Mouse (Mus musculus) kidney, adult 2 months (tissue): ENCODE data around the gene Dazap2. TPM values are rescaled to one million over a fixed set of nuclear protein-coding genes. Genes with fewer than 3 reads are reported as not detected.
"Not testable (repeated sequence)": the region's sequence is repeated elsewhere in the genome, so short reads cannot be mapped to it uniquely, and the experiment has no call there.

Experiments used
- DNase-seq: peaks from one replicate; pipeline ENCODE4 v3.0.0; 2021
- H3K27ac ChIP-seq: fragments of 200-500 bp; 2 replicates; pipeline ENCODE4 v1.5.1; 2012; ENCODE audit warnings: low read depth, low read length, control low read depth, inconsistent platforms; ENCODE audit not compliant: insufficient read depth
- H3K27me3 ChIP-seq: fragments of 200-500 bp; replicated peaks from 2 replicates; pipeline ENCODE4 v1.6.1; 2012; ENCODE audit warnings: mild to moderate bottlenecking, moderate library complexity, low read length, inconsistent platforms; ENCODE audit not compliant: control insufficient read depth, insufficient read depth
- H3K36me3 ChIP-seq: fragments of 200-500 bp; 2 replicates; pipeline ENCODE4 v1.6.1; 2012; ENCODE audit warnings: mild to moderate bottlenecking, moderate library complexity, low read length, inconsistent platforms; ENCODE audit not compliant: control insufficient read depth, insufficient read depth
- H3K4me1 ChIP-seq: fragments of 200-500 bp; 2 replicates; pipeline ENCODE4 v1.6.1; 2011; ENCODE audit warnings: low read length; ENCODE audit not compliant: control insufficient read depth, insufficient read depth
- H3K4me3 ChIP-seq: fragments of 200-500 bp; 2 replicates; pipeline ENCODE4 v1.5.1; 2011; ENCODE audit warnings: mild to moderate bottlenecking, low read depth, low read length, control low read depth; ENCODE audit not compliant: insufficient read depth
- CTCF ChIP-seq: fragments of 200-500 bp; conservative IDR thresholded peaks from 2 replicates; pipeline ENCODE4 v1.5.1; 2011; ENCODE audit warnings: low read depth, mild to moderate bottlenecking, control low read depth, low read length, moderate library complexity, mixed read lengths; ENCODE audit not compliant: insufficient read depth, insufficient read length
- POLR2A ChIP-seq: fragments of 200-500 bp; IDR thresholded peaks from one replicate; pipeline ENCODE4 v1.6.1; 2011; ENCODE audit warnings: low read depth, low read length, control low read depth
- WGBS: fragments of 180-500 bp; shearing (Covaris S2); methylation state at CpG from one replicate; pipeline ENCODE4 v1.1.7; 2018; 5-methylcytosine and 5-hydroxymethylcytosine counted together
- polyA plus RNA-seq: library from polyadenylated mRNA; depleted of rRNA; stranded (reverse); fragments of >200 nt; gene quantifications from 2 replicates; pipeline ENCODE4 v1.2.3, GENCODE M21; 2012

Dazap2 gene
- polyA plus RNA-seq, 1 experiment = 578 TPM

DNA sequence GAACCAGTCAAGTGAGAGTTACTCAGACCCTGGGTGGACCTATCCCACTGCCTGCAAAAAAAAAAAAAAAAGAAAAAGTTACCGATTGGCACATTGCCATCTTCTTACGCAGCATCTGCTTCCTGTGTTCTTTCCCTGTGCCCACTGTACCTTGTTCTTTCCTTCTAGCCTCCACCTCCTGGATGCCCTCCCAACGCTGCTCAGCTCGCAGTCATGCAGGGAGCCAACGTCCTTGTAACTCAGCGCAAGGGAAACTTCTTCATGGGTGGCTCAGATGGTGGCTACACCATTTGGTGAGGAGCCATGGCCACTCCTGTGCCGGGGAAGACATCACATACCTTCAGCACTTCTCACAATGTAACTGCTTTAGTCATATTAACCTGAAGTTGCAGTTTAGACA is 4.1 kb downstream of the Dazap2 start:
- Histone ChIP-seq H3K36me3 (peaks cover 9% of the 10 kb centered on the region), H3K27me3 (no peaks in the 10 kb centered on the region), H3K4me3 (no peak overlapping the region), H3K4me1 (peaks cover 7% of the 10 kb centered on the region; the same call in 1 of the 2 replicates), H3K27ac (no peak overlapping the region)
- TF ChIP-seq POLR2A (no peak), CTCF (no peak)
- 40% methylated on average over 7 of the region's 7 CpGs for WGBS
- no peak for DNase-seq

DNA sequence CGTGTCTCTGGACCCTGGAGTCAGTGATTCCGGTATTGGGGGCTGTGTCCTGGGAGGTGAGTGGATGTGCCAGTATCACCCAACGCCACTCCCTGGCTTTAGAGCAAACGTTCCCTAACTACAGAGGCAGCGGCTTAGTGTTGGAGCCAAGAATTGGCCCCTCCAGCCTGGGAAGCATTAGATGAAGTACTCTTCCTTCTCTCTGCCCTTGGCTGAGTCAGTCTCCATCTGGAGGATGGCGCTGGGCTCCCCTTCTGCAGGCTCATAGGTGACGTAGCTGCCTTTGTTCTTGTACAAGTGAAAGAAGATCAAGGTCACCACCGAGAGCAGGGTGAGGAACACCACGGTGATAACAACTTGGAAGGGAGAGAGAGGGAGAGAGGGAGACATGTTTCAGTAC is 6.5 kb downstream of the Dazap2 start:
- peak overlapping the region; percentile 53 for H3K27ac ChIP-seq
- not testable (repeated sequence) for DNase-seq, H3K4me1 ChIP-seq, H3K36me3 ChIP-seq, H3K4me3 ChIP-seq, H3K27me3 ChIP-seq
- WGBS = 58% methylated on average over 9 of the region's 9 CpGs

DNA sequence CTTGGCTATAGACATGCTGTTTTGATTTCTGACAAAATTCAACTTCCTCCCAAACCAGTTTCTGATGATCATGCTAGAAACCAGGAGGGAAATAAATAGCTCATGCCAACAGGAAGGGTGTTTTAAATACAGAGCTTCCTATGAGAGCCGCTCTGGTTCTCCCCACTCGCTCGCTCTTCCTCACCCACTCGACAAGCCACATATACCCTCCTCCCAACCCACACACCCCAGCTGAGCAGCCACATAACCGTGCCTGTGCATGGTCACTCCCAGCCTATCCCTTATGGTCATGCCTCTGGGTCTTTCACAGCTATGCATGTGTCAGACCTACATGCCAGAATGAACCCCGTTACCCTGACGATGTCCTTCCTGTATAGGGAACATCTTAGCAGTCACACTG is 7.0 kb downstream of the Dazap2 start:
- 71% methylated on average over 7 of the region's 7 CpGs for WGBS
- no peak overlapping the region for H3K4me3 ChIP-seq
- H3K36me3 ChIP-seq = peaks cover 8% of the 10 kb centered on the region
- peak overlapping the region; percentile 53 for H3K27ac ChIP-seq
- no peaks in the 10 kb centered on the region for H3K27me3 ChIP-seq
- peaks cover 6% of the 10 kb centered on the region; the same call in 1 of the 2 replicates for H3K4me1 ChIP-seq
- no peak for DNase-seq
- no peak for TF ChIP-seq POLR2A
- no peak for TF ChIP-seq CTCF

DNA sequence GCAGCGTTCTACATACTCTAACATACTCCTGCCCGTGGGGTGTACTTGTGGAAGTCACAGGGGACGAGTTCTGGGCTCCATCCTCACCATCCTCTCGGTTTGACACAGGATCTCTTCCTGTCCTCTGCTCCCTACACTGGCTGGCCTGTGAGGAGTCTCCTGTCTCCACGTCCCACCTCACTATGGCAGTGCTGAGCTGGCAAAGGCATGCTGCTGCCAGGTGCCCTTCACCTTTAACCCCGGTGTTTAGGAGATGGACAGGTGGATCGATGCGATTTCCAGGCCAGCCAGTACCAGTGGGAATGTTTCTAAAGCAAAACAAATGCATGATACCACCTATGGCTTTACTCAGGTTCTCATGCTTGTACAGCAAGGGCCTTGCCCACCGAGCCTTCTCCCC is 8.6 kb downstream of the Dazap2 start:
- no peaks in the 10 kb centered on the region for H3K27me3 ChIP-seq
- 89% methylated on average over 9 of the region's 9 CpGs for WGBS

DNA sequence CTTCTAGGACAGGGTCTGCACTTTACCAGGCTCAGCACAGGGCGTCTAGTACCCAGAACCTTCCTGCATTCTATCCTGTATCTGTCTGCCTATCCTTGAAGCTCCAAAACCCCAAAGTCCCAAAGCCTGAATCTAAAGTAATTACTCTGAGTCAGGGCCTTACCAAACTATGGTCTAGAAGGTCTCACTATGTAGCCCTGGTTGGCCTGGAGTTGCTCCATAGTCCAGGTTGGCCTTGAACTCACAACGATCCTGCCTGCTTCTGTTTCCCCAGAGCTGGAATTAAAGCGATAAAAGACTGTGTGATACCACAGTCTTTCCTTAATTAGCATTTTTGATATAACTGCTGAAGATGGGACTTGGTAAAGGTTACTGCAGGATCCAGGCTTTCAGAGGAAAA is 9.3 kb downstream of the Dazap2 start:
- Histone ChIP-seq H3K27me3 (no peaks in the 10 kb centered on the region), H3K27ac (no peak overlapping the region), H3K4me3 (no peak overlapping the region), H3K4me1 (peaks cover 6% of the 10 kb centered on the region; the same call in 1 of the 2 replicates), H3K36me3 (peaks cover 2% of the 10 kb centered on the region)
- DNase-seq = no peak
- TF ChIP-seq POLR2A (no peak), CTCF (no peak)
- 94% methylated on average over 3 of the region's 3 CpGs for WGBS

More for the DNA sequence above, 8.6 kb downstream of the Dazap2 start:
- H3K4me1 ChIP-seq = peaks cover 6% of the 10 kb centered on the region; the same call in 1 of the 2 replicates
- no peak overlapping the region for H3K4me3 ChIP-seq
- no peak for DNase-seq
- H3K36me3 ChIP-seq = peaks cover 5% of the 10 kb centered on the region
- TF ChIP-seq CTCF = no peak; the same call in 1 of the 2 replicates
- TF ChIP-seq POLR2A = no peak
- H3K27ac ChIP-seq = no peak overlapping the region

DNA sequence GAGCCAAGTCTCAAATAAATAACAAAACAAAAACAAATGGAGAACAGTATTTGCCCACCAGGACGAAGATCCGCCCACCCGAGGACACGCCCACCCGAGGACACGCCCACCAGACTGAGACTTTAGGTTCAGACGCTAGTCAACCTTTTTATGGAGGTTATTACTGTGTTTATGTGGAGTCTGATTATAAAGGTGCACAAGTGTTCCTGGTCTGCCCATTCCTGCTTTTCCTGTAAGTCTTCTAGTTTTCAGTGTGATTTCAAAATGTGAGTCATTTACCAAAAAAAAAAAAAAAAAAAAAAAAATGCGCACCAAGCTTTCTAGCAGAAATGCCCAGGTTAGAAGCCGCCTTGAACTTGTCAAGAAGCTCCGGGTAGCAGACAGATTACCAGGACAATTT is 12.1 kb downstream of the Dazap2 start:
- WGBS = 28% methylated on average over 10 of the region's 10 CpGs
- Histone ChIP-seq H3K4me3 (no peak overlapping the region), H3K27me3 (no peaks in the 10 kb centered on the region), H3K4me1 (peaks cover 7% of the 10 kb centered on the region; the same call in 1 of the 2 replicates), H3K36me3 (no peaks in the 10 kb centered on the region), H3K27ac (0 out of 2 replicates have a peak overlapping the region, but pooled peaks have one; percentile 49)
- TF ChIP-seq CTCF = no peak
- no peak for TF ChIP-seq POLR2A
- no peak for DNase-seq

DNA sequence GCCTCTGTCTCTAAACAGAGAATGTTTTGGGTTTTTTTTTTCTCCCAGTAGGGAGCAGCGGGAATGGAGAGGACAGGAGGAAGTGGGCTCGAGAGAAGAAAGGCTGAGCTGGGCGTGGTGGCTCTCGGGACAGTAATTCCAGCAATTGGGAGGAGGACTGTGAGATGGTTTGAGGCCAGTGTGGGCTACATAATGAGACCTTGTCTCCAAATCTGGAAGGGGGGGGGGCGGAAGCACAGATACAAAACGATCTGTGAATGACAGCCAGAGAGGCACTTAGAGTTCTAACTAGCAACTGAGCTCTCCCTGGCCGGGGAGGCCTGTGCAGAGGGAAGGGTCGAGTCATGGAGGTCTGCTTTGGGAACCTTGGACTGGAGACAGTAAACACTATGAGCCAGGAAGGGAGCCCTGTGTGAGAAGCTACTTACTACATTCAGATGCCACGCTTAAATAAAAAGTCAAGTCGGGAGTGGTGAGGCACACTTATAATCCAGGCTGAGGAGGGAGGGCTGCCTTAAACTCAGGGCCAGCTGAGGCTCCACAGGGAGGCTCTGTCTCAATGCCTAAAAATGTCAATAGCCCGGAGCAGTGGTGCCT is 12.7 kb downstream of the Dazap2 start:
- 34% methylated on average over 11 of the region's 11 CpGs for WGBS
- Histone ChIP-seq H3K27ac (peak overlapping the region; percentile 49), H3K4me3 (no peak overlapping the region), H3K27me3 (no peaks in the 10 kb centered on the region), H3K4me1 (peaks cover 12% of the 10 kb centered on the region; the same call in 1 of the 2 replicates), H3K36me3 (no peaks in the 10 kb centered on the region)
- TF ChIP-seq POLR2A (no peak), CTCF (no peak)
- DNase-seq = no peak

DNA sequence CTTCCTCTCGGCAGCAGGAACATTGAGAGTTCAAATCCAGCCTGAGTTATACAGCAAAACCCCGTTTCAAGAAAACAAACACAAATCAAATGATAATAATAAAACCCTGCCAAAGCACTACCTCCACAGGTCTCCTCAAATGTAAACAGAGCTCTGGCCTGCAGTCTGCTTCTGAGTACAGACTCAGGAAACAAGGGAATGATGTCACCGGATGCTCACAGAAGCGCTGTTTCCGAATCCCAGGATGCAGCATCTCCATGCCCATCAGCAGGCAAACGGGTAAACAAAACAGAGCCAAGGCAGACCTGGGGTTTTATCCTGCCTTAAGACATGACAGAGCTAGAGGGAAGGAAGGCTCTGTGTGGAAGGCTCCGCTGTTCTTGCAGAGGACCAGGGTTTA is 13.6 kb downstream of the Dazap2 start:
- peaks cover 16% of the 10 kb centered on the region; the same call in 1 of the 2 replicates for H3K4me1 ChIP-seq
- no peak for TF ChIP-seq CTCF
- no peak for TF ChIP-seq POLR2A
- peak; percentile 61 for DNase-seq
- H3K27me3 ChIP-seq = no peaks in the 10 kb centered on the region
- peak overlapping the region; percentile 52; the same call in 1 of the 2 replicates for H3K27ac ChIP-seq
- H3K4me3 ChIP-seq = no peak overlapping the region
- WGBS = 66% methylated on average over 7 of the region's 7 CpGs
- H3K36me3 ChIP-seq = no peaks in the 10 kb centered on the region
